Mouse (Mus musculus) hindbrain, embryonic 14.5 days (tissue): ENCODE measurements at regions not wholly inside any gene's neighbourhood (a gene's known extent, or its start where the extent isn't known, plus 50 kb on each side); places are given as distances from the start of the nearest gene placed in this dataset.

Experiments used
- ATAC-seq: fragments of 200-750 bp; cut with Nextera tagmentation; 2 replicates; pipeline ENCODE4 v1.8.0; 2017; ENCODE audit warnings: moderate number of reproducible peaks, mild to moderate bottlenecking, moderate TSS enrichment, moderate library complexity; ENCODE audit not compliant: low FRiP score
- DNase-seq: peaks from one replicate; pipeline ENCODE4 v3.0.0-alpha.2; 2015; ENCODE audit warnings: low spot score
- H3K27ac ChIP-seq: fragments of 300-500 bp; sonication (generic); 2 replicates; pipeline ENCODE4 v1.5.1; 2014; ENCODE audit warnings: mild to moderate bottlenecking, moderate library complexity
- H3K27me3 ChIP-seq: fragments of 300-500 bp; sonication (generic); 2 replicates; pipeline ENCODE4 v1.6.1; 2014; ENCODE audit warnings: mild to moderate bottlenecking, low read length, mixed read lengths; ENCODE audit not compliant: control insufficient read depth, insufficient read depth
- H3K36me3 ChIP-seq: fragments of 300-500 bp; sonication (generic); replicated peaks from 2 replicates; pipeline ENCODE4 v1.6.1; 2014; ENCODE audit not compliant: control insufficient read depth, insufficient read depth
- H3K4me1 ChIP-seq: fragments of 300-500 bp; sonication (generic); replicated peaks from 2 replicates; pipeline ENCODE4 v1.6.1; 2014; ENCODE audit warnings: antibody characterized with exemption, low read length, mixed read lengths; ENCODE audit not compliant: control insufficient read depth, insufficient read depth
- H3K4me2 ChIP-seq: fragments of 300-500 bp; sonication (generic); replicated peaks from 2 replicates; pipeline ENCODE4 v1.6.1; 2014; ENCODE audit warnings: mild to moderate bottlenecking, moderate library complexity
- H3K4me3 ChIP-seq: fragments of 300-500 bp; sonication (generic); replicated peaks from 2 replicates; pipeline ENCODE4 v1.5.1; 2014; ENCODE audit warnings: mild to moderate bottlenecking, low read length
- H3K9ac ChIP-seq: fragments of 300-500 bp; sonication (generic); 2 replicates; pipeline ENCODE4 v1.6.1; 2014
- H3K9me3 ChIP-seq: fragments of 300-500 bp; sonication (generic); 2 replicates; pipeline ENCODE4 v1.6.1; 2016; ENCODE audit warnings: low read length; ENCODE audit not compliant: control insufficient read depth
- WGBS: fragments of 180-500 bp; shearing (Covaris S2); extraction: QIAGEN DNeasy Blood & Tissue Kit; methylation state at CpG from one replicate; pipeline ENCODE4 v1.1.7; 2014; 5-methylcytosine and 5-hydroxymethylcytosine counted together

GRCm38 (mm10) chr10:66756866-66757265, 339.1 kb upstream of the Jmjd1c start:
- Histone ChIP-seq H3K27ac (no peak overlapping the region), H3K9ac (no peak overlapping the region), H3K4me3 (no peak overlapping the region), H3K9me3 (no peaks in the 10 kb centered on the region), H3K27me3 (no peaks in the 10 kb centered on the region), H3K4me2 (no peak overlapping the region), H3K4me1 (no peaks in the 10 kb centered on the region), H3K36me3 (no peaks in the 10 kb centered on the region)
- no peak for ATAC-seq
- WGBS = 93% methylated on average over 4 of the region's 4 CpGs
- DNase-seq = no peak

GRCm38 (mm10) chr10:66770161-66771030, 325.5 kb upstream of the Jmjd1c start:
- Histone ChIP-seq H3K4me2 (peak overlapping the region; percentile 44), H3K4me3 (no peak overlapping the region; the same call in 1 of the 2 replicates), H3K27ac (no peak overlapping the region), H3K9ac (0 out of 2 replicates have a peak overlapping the region, but pooled peaks have one; percentile 32), H3K9me3 (0 out of 2 replicates have a peak, but pooled peaks cover 10% of the 10 kb centered on the region), H3K27me3 (no peaks in the 10 kb centered on the region), H3K36me3 (no peaks in the 10 kb centered on the region), H3K4me1 (no peaks in the 10 kb centered on the region)
- ATAC-seq (no peak), DNase-seq (no peak)
- 36% methylated on average over 21 of the region's 21 CpGs for WGBS

- ATAC-seq = no peak
- Histone ChIP-seq H3K9me3 (no peaks in the 10 kb centered on the region), H3K4me3 (no peak overlapping the region), H3K4me1 (no peaks in the 10 kb centered on the region), H3K27me3 (no peaks in the 10 kb centered on the region), H3K27ac (no peak overlapping the region), H3K9ac (no peak overlapping the region), H3K4me2 (no peak overlapping the region), H3K36me3 (no peaks in the 10 kb centered on the region)
- DNase-seq = no peak
- WGBS = 81% methylated on average over 11 of the region's 11 CpGs
Observed at GRCm38 (mm10) chr10:66780335-66781170, 315.4 kb upstream of the Jmjd1c start.

GRCm38 (mm10) chr10:66781171-66781510, 314.8 kb upstream of the Jmjd1c start:
- H3K4me3 ChIP-seq = no peak overlapping the region
- H3K9me3 ChIP-seq = no peaks in the 10 kb centered on the region
- no peaks in the 10 kb centered on the region for H3K27me3 ChIP-seq
- ATAC-seq (no peak), DNase-seq (no peak)
- no peaks in the 10 kb centered on the region for H3K4me1 ChIP-seq
- no peak overlapping the region for H3K9ac ChIP-seq
- no peak overlapping the region for H3K27ac ChIP-seq
- H3K36me3 ChIP-seq = no peaks in the 10 kb centered on the region
- no peak overlapping the region for H3K4me2 ChIP-seq
- WGBS = 81% methylated on average over 1 of the region's 1 CpGs

- no peak for DNase-seq
- Histone ChIP-seq H3K9ac (no peak overlapping the region), H3K27me3 (no peaks in the 10 kb centered on the region), H3K4me1 (no peaks in the 10 kb centered on the region), H3K36me3 (no peaks in the 10 kb centered on the region), H3K9me3 (no peaks in the 10 kb centered on the region), H3K4me3 (no peak overlapping the region), H3K27ac (no peak overlapping the region), H3K4me2 (no peak overlapping the region)
- no peak for ATAC-seq
- WGBS = 94% methylated on average over 5 of the region's 5 CpGs
Observed at GRCm38 (mm10) chr10:66782025-66782424, 313.9 kb upstream of the Jmjd1c start.

GRCm38 (mm10) chr10:66787812-66788211, 308.1 kb upstream of the Jmjd1c start:
- no peak overlapping the region for H3K9ac ChIP-seq
- DNase-seq (no peak), ATAC-seq (no peak)
- no peaks in the 10 kb centered on the region for H3K36me3 ChIP-seq
- WGBS = 82% methylated on average over 7 of the region's 7 CpGs
- no peaks in the 10 kb centered on the region for H3K9me3 ChIP-seq
- H3K27me3 ChIP-seq = no peaks in the 10 kb centered on the region
- no peak overlapping the region for H3K4me3 ChIP-seq
- H3K4me1 ChIP-seq = no peaks in the 10 kb centered on the region
- H3K27ac ChIP-seq = no peak overlapping the region
- H3K4me2 ChIP-seq = no peak overlapping the region

GRCm38 (mm10) chr10:66796296-66796695, 299.6 kb upstream of the Jmjd1c start:
- H3K4me3 ChIP-seq = no peak overlapping the region
- no peak overlapping the region for H3K4me2 ChIP-seq
- H3K27me3 ChIP-seq = no peaks in the 10 kb centered on the region
- 96% methylated on average over 9 of the region's 9 CpGs for WGBS
- no peak overlapping the region for H3K9ac ChIP-seq
- DNase-seq = no peak
- H3K4me1 ChIP-seq = no peaks in the 10 kb centered on the region
- H3K36me3 ChIP-seq = no peaks in the 10 kb centered on the region
- ATAC-seq = no peak
- no peak overlapping the region for H3K27ac ChIP-seq
- no peaks in the 10 kb centered on the region for H3K9me3 ChIP-seq

- H3K36me3 ChIP-seq = no peaks in the 10 kb centered on the region
- H3K4me3 ChIP-seq = no peak overlapping the region
- ATAC-seq (no peak), DNase-seq (no peak)
- 79% methylated on average over 1 of the region's 1 CpGs for WGBS
- H3K4me1 ChIP-seq = no peaks in the 10 kb centered on the region
- H3K4me2 ChIP-seq = no peak overlapping the region
- no peak overlapping the region for H3K27ac ChIP-seq
- H3K9me3 ChIP-seq = peaks cover 8% of the 10 kb centered on the region; the same call in 1 of the 2 replicates
- no peaks in the 10 kb centered on the region for H3K27me3 ChIP-seq
- no peak overlapping the region for H3K9ac ChIP-seq
Observed at GRCm38 (mm10) chr10:66802691-66803090, 293.2 kb upstream of the Jmjd1c start.

- no peaks in the 10 kb centered on the region for H3K36me3 ChIP-seq
- 0 out of 2 replicates have a peak, but pooled peaks have one; percentile 66 for ATAC-seq
- no peaks in the 10 kb centered on the region for H3K4me1 ChIP-seq
- peaks cover 8% of the 10 kb centered on the region; the same call in 1 of the 2 replicates for H3K9me3 ChIP-seq
- H3K27ac ChIP-seq = no peak overlapping the region
- no peak overlapping the region for H3K4me3 ChIP-seq
- DNase-seq = peak; percentile 89
- no peak overlapping the region for H3K9ac ChIP-seq
- 49% methylated on average over 16 of the region's 16 CpGs for WGBS
- no peak overlapping the region for H3K4me2 ChIP-seq
- H3K27me3 ChIP-seq = no peaks in the 10 kb centered on the region
Observed at GRCm38 (mm10) chr10:66807261-66807968, 288.5 kb upstream of the Jmjd1c start.
